Mouse (Mus musculus) limb, embryonic 13.5 days (tissue): ENCODE measurements around the gene Scn1b. TPM values are rescaled to one million over a fixed set of nuclear protein-coding genes. Genes with fewer than 3 reads are reported as not detected.

Experiments used
- ATAC-seq: fragments of 200-750 bp; cut with Nextera tagmentation; 2 replicates; pipeline ENCODE4 v1.8.0; 2017; ENCODE audit warnings: low read depth, moderate number of reproducible peaks, moderate TSS enrichment; ENCODE audit not compliant: low FRiP score
- H3K27ac ChIP-seq: fragments of 300-500 bp; sonication (generic); 2 replicates; pipeline ENCODE4 v1.5.1; 2015; ENCODE audit warnings: inconsistent platforms, mild to moderate bottlenecking, moderate library complexity
- H3K27me3 ChIP-seq: fragments of 300-500 bp; sonication (generic); 2 replicates; pipeline ENCODE4 v1.6.1; 2015; ENCODE audit warnings: mild to moderate bottlenecking, inconsistent platforms
- H3K36me3 ChIP-seq: fragments of 300-500 bp; sonication (generic); 2 replicates; pipeline ENCODE4 v1.6.1; 2015; ENCODE audit warnings: inconsistent platforms, mild to moderate bottlenecking, moderate library complexity
- H3K4me1 ChIP-seq: fragments of 300-500 bp; sonication (generic); 2 replicates; pipeline ENCODE4 v1.6.1; 2015; ENCODE audit warnings: inconsistent platforms
- H3K4me2 ChIP-seq: fragments of 300-500 bp; sonication (generic); replicated peaks from 2 replicates; pipeline ENCODE4 v1.6.1; 2015; ENCODE audit warnings: inconsistent platforms, mild to moderate bottlenecking, moderate library complexity
- H3K4me3 ChIP-seq: fragments of 300-500 bp; sonication (generic); 2 replicates; pipeline ENCODE4 v1.5.1; 2015; ENCODE audit warnings: moderate library complexity, mild to moderate bottlenecking, inconsistent platforms
- H3K9ac ChIP-seq: fragments of 300-500 bp; sonication (generic); 2 replicates; pipeline ENCODE4 v1.6.1; 2015; ENCODE audit warnings: mild to moderate bottlenecking, inconsistent platforms
- H3K9me3 ChIP-seq: fragments of 300-500 bp; sonication (generic); 2 replicates; pipeline ENCODE4 v1.6.1; 2016; ENCODE audit warnings: inconsistent platforms
- whole genome bisulfite sequencing: fragments of 180-500 bp; shearing (Covaris S2); methylation state at CpG from one replicate; pipeline ENCODE4 v1.1.7; 2015; 5-methylcytosine and 5-hydroxymethylcytosine counted together
- polyA plus RNA-seq: library from polyadenylated mRNA; unstranded; fragments of >200 nt; fragmentation: Nextera tagmentation; extraction: Ambion mirVana; gene quantifications from 2 replicates; pipeline ENCODE4 v1.2.1, GENCODE M21; 2015

Gene Scn1b
- polyA plus RNA-seq, 1 experiment from 2014 or later, result 4.5 TPM

DNA sequence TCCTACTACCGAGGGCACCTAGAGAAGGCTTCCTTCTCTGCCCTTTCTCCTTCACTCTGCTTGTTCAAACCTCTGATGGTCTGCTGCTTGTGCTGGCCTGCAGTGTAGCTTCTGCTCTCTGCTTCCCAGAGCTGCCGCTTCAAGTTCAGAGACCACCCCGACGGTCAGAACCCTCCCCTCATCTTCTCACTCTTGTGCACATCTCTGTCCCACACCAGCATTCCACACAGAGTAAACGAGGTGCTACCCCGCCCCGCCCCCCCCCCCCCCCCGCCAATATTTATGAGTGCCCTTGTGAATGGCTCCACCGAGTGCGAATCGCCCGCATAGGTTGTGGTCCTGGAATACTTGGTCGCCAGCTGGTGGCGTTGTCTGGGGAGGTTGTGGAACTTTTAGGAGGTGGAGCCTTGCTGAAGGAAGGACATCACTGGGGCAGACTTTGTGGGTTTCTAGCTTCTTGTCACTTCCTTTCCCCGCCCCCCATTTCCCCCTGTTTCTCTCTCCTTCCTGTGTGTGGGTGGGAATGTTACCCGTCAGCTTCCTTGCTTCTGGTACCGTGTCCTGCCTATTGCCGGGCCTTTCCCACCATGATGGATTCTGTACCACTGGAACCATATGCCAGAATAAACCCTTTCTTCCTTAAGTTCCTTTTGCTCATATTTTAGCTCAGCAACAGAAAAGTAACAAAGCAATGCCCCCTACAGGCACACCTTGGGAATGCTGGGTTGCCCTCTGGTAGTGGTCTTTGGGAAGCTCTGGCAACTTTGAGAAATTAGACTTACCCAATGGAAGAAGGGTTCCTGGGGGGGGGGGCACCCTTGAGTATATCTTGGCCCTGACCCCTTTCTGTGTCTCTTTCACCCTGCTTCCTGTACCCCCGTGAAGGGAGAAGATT is 29.5 kb upstream of the Scn1b start:
- no peak for ATAC-seq
- H3K9me3 ChIP-seq, result no peaks in the 10 kb centered on the region
- peak overlapping the region; percentile 33; the same call in 1 of the 2 replicates for H3K27ac ChIP-seq
- 31% methylated on average over 17 of the region's 19 CpGs for WGBS
- H3K27me3 ChIP-seq, result no peaks in the 10 kb centered on the region
- 0 out of 2 replicates have a peak overlapping the region, but pooled peaks have one; percentile 21 for H3K4me2 ChIP-seq
- peaks cover 15% of the 10 kb centered on the region for H3K4me1 ChIP-seq
- no peak overlapping the region for H3K4me3 ChIP-seq
- H3K9ac ChIP-seq, result no peak overlapping the region
- no peaks in the 10 kb centered on the region for H3K36me3 ChIP-seq

DNA sequence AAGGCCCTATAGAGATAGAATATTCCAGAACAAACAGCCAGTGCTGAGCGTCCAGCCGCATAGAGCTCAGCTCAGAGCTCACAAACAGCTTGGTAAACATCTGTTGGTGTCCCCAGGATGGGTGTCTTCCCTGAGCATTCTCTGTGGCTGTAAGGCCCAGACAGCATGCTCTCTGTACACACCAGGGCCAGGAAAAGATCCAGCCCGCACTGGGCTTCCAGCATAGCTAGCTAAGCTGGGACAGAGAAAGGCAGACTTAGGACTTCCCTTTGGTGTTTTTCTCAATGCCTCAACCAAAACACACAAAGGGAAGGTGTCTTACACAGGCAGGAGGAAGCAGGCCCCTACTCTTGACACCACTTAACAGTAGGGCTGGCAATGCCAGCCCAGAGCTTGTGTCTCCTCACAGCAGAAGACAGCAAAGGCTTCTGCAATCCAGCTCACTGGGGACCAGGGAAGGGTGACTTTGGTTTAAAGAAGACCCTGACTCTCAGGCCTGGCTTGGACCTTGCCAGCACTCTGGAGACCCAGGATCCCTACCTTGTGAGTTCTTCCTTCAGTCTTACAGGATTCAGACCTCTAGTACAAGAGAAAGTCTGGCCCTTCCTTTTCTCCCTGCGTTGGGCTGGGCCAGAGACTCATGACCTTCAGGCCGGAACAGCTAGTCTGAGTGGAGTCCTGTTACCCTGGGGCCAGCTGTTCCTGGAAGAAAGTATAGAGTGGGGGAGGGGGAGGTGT is 28.7 kb upstream of the Scn1b start, which contains the start of gene Gramd1a:
Gene Gramd1a, minus strand, starts transcription at position 601 of the 738 bp plus-strand sequence.
- H3K9me3 ChIP-seq, result no peaks in the 10 kb centered on the region
- H3K4me2 ChIP-seq, result 0 out of 2 replicates have a peak within 1 kb of the TSS, but pooled peaks have one; percentile 21
- H3K4me1 ChIP-seq, result peaks cover 16% of the 10 kb centered on the region
- H3K27ac ChIP-seq, result peak within 1 kb of the TSS; percentile 33; the same call in 1 of the 2 replicates
- ATAC-seq, result no peak
- WGBS, result 52% methylated on average over 5 of the region's 5 CpGs
- H3K27me3 ChIP-seq, result no peaks in the 10 kb centered on the region
- H3K36me3 ChIP-seq, result no peaks in the 10 kb centered on the region
- no peak within 1 kb of the TSS for H3K4me3 ChIP-seq
- H3K9ac ChIP-seq, result no peak within 1 kb of the TSS

GRCm38 (mm10) chr7:31153536-31154320 is 26.9 kb upstream of the Scn1b start:
- Histone ChIP-seq H3K36me3 (no peaks in the 10 kb centered on the region), H3K9me3 (no peaks in the 10 kb centered on the region), H3K27ac (no peak overlapping the region), H3K9ac (no peak overlapping the region), H3K27me3 (no peaks in the 10 kb centered on the region), H3K4me3 (no peak overlapping the region), H3K4me1 (peaks cover 29% of the 10 kb centered on the region), H3K4me2 (no peak overlapping the region)
- no peak for ATAC-seq
- WGBS, result 93% methylated on average over 6 of the region's 6 CpGs

DNA sequence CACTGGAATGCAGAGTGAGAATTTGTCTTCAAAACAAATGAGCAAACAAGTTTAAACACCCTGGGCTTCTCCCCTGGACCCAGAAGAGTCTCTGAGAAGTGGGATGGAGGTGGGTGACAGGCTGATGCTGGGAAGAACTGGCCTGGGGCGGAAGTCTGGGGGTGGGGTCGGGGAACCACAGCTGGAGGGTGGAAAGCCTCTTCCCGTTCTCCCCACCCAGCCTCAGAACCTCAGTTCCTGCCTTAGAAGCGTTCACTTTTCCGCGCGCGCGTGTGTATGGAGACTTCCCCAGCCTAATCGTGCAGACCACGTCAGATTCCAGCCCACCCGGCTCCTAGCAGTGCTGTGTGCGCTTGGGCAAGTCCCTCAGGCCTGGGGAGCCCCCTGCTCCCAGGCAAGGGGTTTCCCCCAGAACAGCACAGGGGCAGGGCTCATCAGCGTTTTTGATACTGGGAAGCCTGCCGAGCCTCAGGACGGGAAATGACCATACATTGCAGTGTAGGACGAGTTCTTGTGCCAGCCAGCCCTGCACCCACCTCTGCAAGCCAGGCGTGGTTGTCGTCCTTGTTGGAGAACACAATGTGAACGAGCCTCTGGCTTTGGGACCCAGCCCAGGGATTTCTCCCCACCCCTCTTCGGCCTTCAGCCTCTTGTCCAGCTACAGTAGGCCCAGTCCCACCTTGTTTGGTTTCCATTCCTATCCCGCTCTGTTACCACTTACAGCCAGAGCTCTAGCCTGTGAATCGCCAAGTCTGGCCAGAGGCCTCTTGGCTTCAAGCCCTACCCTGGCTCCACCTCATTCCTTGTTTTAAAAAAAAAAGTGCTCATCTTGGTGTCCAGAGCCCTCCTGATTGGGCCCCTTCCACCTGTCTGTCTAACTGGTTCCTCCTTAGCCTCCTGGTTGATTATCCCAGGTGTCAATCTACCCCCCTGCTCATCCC is 24.8 kb upstream of the Scn1b start:
- Histone ChIP-seq H3K4me1 (peaks cover 47% of the 10 kb centered on the region), H3K36me3 (peaks cover 9% of the 10 kb centered on the region), H3K4me3 (peak overlapping the region; percentile 87), H3K9me3 (no peaks in the 10 kb centered on the region), H3K9ac (peak overlapping the region; percentile 96), H3K27ac (peak overlapping the region; percentile 95), H3K27me3 (no peaks in the 10 kb centered on the region), H3K4me2 (peak overlapping the region; percentile 87)
- peak; percentile 70 for ATAC-seq
- WGBS, result 15% methylated on average over 23 of the region's 23 CpGs

GRCm38 (mm10) chr7:31150566-31151300 is 23.9 kb upstream of the Scn1b start:
- peak; percentile 92 for ATAC-seq
- Histone ChIP-seq H3K36me3 (peaks cover 17% of the 10 kb centered on the region), H3K4me2 (peak overlapping the region; percentile 87), H3K9ac (peak overlapping the region; percentile 96), H3K4me1 (peaks cover 43% of the 10 kb centered on the region), H3K27me3 (no peaks in the 10 kb centered on the region), H3K4me3 (peak overlapping the region; percentile 87), H3K27ac (peak overlapping the region; percentile 95), H3K9me3 (no peaks in the 10 kb centered on the region)
- WGBS, result under 1% methylated on average over 55 of the region's 63 CpGs

DNA sequence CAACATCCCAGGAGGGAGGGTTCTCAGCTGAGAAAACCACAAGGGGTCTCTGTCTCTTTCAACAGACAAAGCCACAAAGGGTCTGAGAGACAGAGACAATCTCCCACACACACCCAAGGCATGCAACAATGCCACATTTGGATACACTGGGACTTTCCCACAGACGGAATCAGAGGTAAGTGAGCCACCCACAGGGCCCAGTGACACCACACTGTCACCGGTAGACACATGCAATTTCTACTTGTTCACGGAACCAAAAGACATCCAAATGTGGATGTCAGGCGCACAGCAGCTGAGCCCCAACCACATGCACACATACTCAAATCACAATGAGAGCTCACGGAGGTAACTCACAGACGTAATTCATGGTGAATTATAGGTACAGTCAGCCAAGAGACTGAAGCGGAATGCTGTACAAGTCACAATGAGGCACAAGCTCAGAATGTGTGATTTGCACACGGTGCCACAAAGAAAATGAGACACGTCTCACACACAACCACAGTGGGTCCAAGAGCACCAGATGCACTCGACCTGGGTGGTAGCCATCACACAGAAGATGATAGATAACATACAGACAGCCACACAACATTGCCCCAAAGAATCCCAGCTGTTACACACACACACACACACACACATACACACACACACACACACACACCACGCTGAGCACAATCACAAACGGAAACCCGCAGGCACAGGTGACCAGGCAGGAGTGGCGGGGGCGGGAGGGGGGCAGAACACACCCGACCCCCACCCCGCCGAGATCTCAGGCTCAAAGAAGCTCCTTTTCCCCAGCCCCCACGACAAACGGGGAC is 23.2 kb upstream of the Scn1b start:
- Histone ChIP-seq H3K4me3 (peak overlapping the region; percentile 87), H3K4me2 (peak overlapping the region; percentile 87), H3K27me3 (no peaks in the 10 kb centered on the region), H3K9ac (peak overlapping the region; percentile 96), H3K9me3 (no peaks in the 10 kb centered on the region), H3K27ac (peak overlapping the region; percentile 95), H3K4me1 (peaks cover 40% of the 10 kb centered on the region), H3K36me3 (peaks cover 21% of the 10 kb centered on the region)
- ATAC-seq, result no peak
- 3% methylated on average over 20 of the region's 20 CpGs for WGBS

DNA sequence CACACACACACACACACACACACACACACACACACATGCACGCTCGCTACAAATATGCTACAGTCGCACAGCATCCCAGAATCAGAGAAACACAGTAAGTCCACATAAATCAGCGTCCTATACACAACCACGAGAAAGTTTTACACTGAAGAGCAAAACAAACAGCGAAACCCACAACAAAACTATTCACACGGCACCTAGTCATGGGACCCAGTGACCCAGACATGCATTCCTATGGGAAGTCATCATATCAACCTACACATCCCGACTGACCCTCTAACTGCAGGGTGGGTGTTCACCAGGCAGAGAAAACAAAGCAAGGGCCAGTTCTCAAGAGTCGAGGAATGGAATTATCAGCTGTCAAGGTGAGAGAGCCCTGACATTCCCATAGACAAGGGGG is 22.5 kb upstream of the Scn1b start:
- WGBS, result 44% methylated on average over 9 of the region's 9 CpGs
- no peaks in the 10 kb centered on the region for H3K9me3 ChIP-seq
- H3K4me3 ChIP-seq, result peak overlapping the region; percentile 87
- peaks cover 40% of the 10 kb centered on the region for H3K4me1 ChIP-seq
- peak overlapping the region; percentile 95; the same call in 1 of the 2 replicates for H3K27ac ChIP-seq
- H3K36me3 ChIP-seq, result peaks cover 23% of the 10 kb centered on the region
- H3K4me2 ChIP-seq, result peak overlapping the region; percentile 87
- no peaks in the 10 kb centered on the region for H3K27me3 ChIP-seq
- ATAC-seq, result no peak
- peak overlapping the region; percentile 96 for H3K9ac ChIP-seq

DNA sequence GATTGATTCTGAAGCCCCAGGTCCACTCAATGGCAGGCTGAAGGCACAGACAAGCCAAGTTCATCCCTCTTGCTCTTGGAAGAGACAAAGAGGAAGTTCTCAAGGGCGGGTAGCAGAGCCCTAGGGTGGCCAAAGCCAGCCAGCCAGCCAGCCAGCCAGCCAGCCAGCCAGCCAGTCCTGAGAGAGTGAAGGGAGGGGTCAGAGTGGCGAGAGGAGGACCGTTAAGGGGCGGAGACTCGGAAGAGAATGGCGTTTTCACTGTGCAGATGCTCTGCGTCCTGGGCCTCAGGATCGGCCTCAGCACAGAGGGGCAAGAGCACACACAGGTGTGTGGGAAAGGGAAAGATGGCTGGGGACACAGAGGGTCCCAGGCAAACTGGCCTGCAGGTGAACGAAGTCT is 22.0 kb upstream of the Scn1b start:
- H3K36me3 ChIP-seq, result peaks cover 26% of the 10 kb centered on the region

DNA sequence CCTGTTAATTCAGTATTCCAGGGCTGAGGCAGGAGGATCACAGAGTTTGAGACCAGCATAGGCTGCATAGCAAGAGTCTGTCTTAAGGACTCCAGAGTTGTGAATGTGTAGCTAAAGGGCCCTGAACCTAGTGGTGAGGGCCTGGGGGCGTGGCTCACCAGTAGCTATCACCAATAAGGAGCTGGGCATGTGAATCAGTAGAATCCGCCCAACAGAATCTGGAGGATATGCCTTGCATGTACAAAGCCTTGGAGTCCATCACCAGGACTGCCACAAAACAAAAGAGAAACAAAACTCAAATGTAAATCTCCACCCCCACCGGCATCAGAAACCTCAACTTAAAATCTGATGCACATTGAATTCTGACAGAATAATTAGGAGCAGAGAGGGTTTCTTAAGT is 21.3 kb upstream of the Scn1b start:
- Histone ChIP-seq H3K36me3 (peaks cover 32% of the 10 kb centered on the region), H3K4me2 (peak overlapping the region; percentile 87), H3K4me1 (peaks cover 40% of the 10 kb centered on the region), H3K9me3 (no peaks in the 10 kb centered on the region), H3K27me3 (no peaks in the 10 kb centered on the region), H3K9ac (peak overlapping the region; percentile 96), H3K27ac (peak overlapping the region; percentile 72; the same call in 1 of the 2 replicates), H3K4me3 (peak overlapping the region; percentile 87)
- WGBS, result 66% methylated on average over 3 of the region's 3 CpGs
- no peak for ATAC-seq

More for the DNA sequence above, 22.0 kb upstream of the Scn1b start:
- Histone ChIP-seq H3K27ac (peak overlapping the region; percentile 72), H3K4me2 (peak overlapping the region; percentile 87), H3K27me3 (no peaks in the 10 kb centered on the region), H3K9me3 (no peaks in the 10 kb centered on the region), H3K4me1 (peaks cover 40% of the 10 kb centered on the region), H3K4me3 (peak overlapping the region; percentile 87), H3K9ac (peak overlapping the region; percentile 96)
- no peak for ATAC-seq
- 5% methylated on average over 9 of the region's 9 CpGs for WGBS
